Mouse (Mus musculus) heart, embryonic 15.5 days (tissue): Measurements from ENCODE around the gene Helz2. TPM values are rescaled to one million over a fixed set of nuclear protein-coding genes. Genes with fewer than 3 reads are reported as not detected.

Experiments
- ATAC-seq: fragments of 200-750 bp; cut with Nextera tagmentation; replicated peaks from 2 replicates; pipeline ENCODE4 v1.8.0; 2017; ENCODE audit warnings: low read depth, moderate TSS enrichment; ENCODE audit not compliant: insufficient number of reproducible peaks, insufficient read depth, low FRiP score
- H3K27ac ChIP-seq: fragments of 300-500 bp; sonication (generic); 2 replicates; pipeline ENCODE4 v1.5.1; 2015; ENCODE audit warnings: mild to moderate bottlenecking, inconsistent platforms
- H3K27me3 ChIP-seq: fragments of 300-500 bp; sonication (generic); 2 replicates; pipeline ENCODE4 v1.6.1; 2015; ENCODE audit warnings: inconsistent platforms
- H3K36me3 ChIP-seq: fragments of 300-500 bp; sonication (generic); 2 replicates; pipeline ENCODE4 v1.6.1; 2015; ENCODE audit warnings: mild to moderate bottlenecking, inconsistent platforms
- H3K4me1 ChIP-seq: fragments of 300-500 bp; sonication (generic); replicated peaks from 2 replicates; pipeline ENCODE4 v1.6.1; 2015; ENCODE audit warnings: inconsistent platforms
- H3K4me2 ChIP-seq: fragments of 300-500 bp; sonication (generic); 2 replicates; pipeline ENCODE4 v1.6.1; 2015; ENCODE audit warnings: inconsistent platforms, mild to moderate bottlenecking, moderate library complexity
- H3K4me3 ChIP-seq: fragments of 300-500 bp; sonication (generic); 2 replicates; pipeline ENCODE4 v1.5.1; 2015; ENCODE audit warnings: mild to moderate bottlenecking, inconsistent platforms
- H3K9ac ChIP-seq: fragments of 300-500 bp; sonication (generic); 2 replicates; pipeline ENCODE4 v1.6.1; 2015; ENCODE audit warnings: mild to moderate bottlenecking, inconsistent platforms
- H3K9me3 ChIP-seq: fragments of 300-500 bp; sonication (generic); replicated peaks from 2 replicates; pipeline ENCODE4 v1.6.1; 2016; ENCODE audit warnings: inconsistent platforms
- WGBS: fragments of 180-500 bp; shearing (Covaris S2); methylation state at CpG from one replicate; pipeline ENCODE4 v1.1.7; 2015; ENCODE audit warnings: mixed read lengths; 5-methylcytosine and 5-hydroxymethylcytosine counted together
- polyA plus RNA-seq: library from polyadenylated mRNA; unstranded; fragments of >200 nt; fragmentation: Nextera tagmentation; extraction: Ambion mirVana; gene quantifications from 2 replicates; pipeline ENCODE4 v1.2.1, GENCODE M21; 2015

The Helz2 gene
- polyA plus RNA-seq, 1 experiment from 2014 or later = 0.87 TPM

- 82% methylated on average over 2 of the region's 2 CpGs for WGBS
- ATAC-seq = no peak
Measured at GRCm38 (mm10) chr2:181272092-181272491, 30.3 kb upstream of the Helz2 start.

GRCm38 (mm10) chr2:181266839-181267238 lies 25.0 kb upstream of the Helz2 start:
- Histone ChIP-seq H3K4me2 (no peak overlapping the region), H3K9me3 (no peaks in the 10 kb centered on the region), H3K27ac (no peak overlapping the region), H3K9ac (no peak overlapping the region), H3K27me3 (no peaks in the 10 kb centered on the region), H3K4me3 (no peak overlapping the region), H3K4me1 (no peaks in the 10 kb centered on the region), H3K36me3 (peaks cover 70% of the 10 kb centered on the region)
- WGBS = 87% methylated on average over 2 of the region's 2 CpGs
- ATAC-seq = no peak

More at GRCm38 (mm10) chr2:181272092-181272491, 30.3 kb upstream of the Helz2 start:
- Histone ChIP-seq H3K9me3 (no peaks in the 10 kb centered on the region), H3K4me3 (no peak overlapping the region), H3K36me3 (peaks cover 43% of the 10 kb centered on the region), H3K4me1 (no peaks in the 10 kb centered on the region), H3K27ac (no peak overlapping the region), H3K9ac (no peak overlapping the region), H3K4me2 (no peak overlapping the region), H3K27me3 (no peaks in the 10 kb centered on the region)

- H3K36me3 ChIP-seq = peaks cover 46% of the 10 kb centered on the region
- no peak overlapping the region for H3K9ac ChIP-seq
- no peak overlapping the region for H3K4me2 ChIP-seq
- WGBS = 85% methylated on average over 1 of the region's 1 CpGs
- no peaks in the 10 kb centered on the region for H3K9me3 ChIP-seq
- ATAC-seq = no peak
- no peak overlapping the region for H3K4me3 ChIP-seq
- no peak overlapping the region for H3K27ac ChIP-seq
- no peaks in the 10 kb centered on the region for H3K4me1 ChIP-seq
- no peaks in the 10 kb centered on the region for H3K27me3 ChIP-seq
Measured at GRCm38 (mm10) chr2:181253248-181253647, 11.4 kb upstream of the Helz2 start.

GRCm38 (mm10) chr2:181251841-181252240 lies 10.0 kb upstream of the Helz2 start:
- WGBS = 73% methylated on average over 1 of the region's 1 CpGs
- Histone ChIP-seq H3K4me2 (no peak overlapping the region), H3K27ac (no peak overlapping the region), H3K4me3 (no peak overlapping the region), H3K4me1 (no peaks in the 10 kb centered on the region), H3K36me3 (peaks cover 41% of the 10 kb centered on the region), H3K27me3 (no peaks in the 10 kb centered on the region), H3K9ac (no peak overlapping the region), H3K9me3 (no peaks in the 10 kb centered on the region)
- no peak for ATAC-seq

GRCm38 (mm10) chr2:181249217-181249616 lies 7.4 kb upstream of the Helz2 start:
- no peak overlapping the region for H3K9ac ChIP-seq
- H3K27ac ChIP-seq = no peak overlapping the region
- H3K4me3 ChIP-seq = no peak overlapping the region
- no peaks in the 10 kb centered on the region for H3K9me3 ChIP-seq
- no peaks in the 10 kb centered on the region for H3K27me3 ChIP-seq
- no peak for ATAC-seq
- 82% methylated on average over 10 of the region's 10 CpGs for WGBS
- no peaks in the 10 kb centered on the region for H3K4me1 ChIP-seq
- H3K36me3 ChIP-seq = peaks cover 18% of the 10 kb centered on the region
- H3K4me2 ChIP-seq = no peak overlapping the region

GRCm38 (mm10) chr2:181245031-181245430 lies 3.2 kb upstream of the Helz2 start:
- no peaks in the 10 kb centered on the region for H3K9me3 ChIP-seq
- peaks cover 15% of the 10 kb centered on the region; the same call in 1 of the 2 replicates for H3K4me1 ChIP-seq
- H3K27ac ChIP-seq = no peak overlapping the region
- H3K27me3 ChIP-seq = no peaks in the 10 kb centered on the region
- no peak overlapping the region for H3K4me3 ChIP-seq
- no peak overlapping the region for H3K4me2 ChIP-seq
- ATAC-seq = no peak
- 39% methylated on average over 2 of the region's 2 CpGs for WGBS
- H3K36me3 ChIP-seq = no peaks in the 10 kb centered on the region
- no peak overlapping the region for H3K9ac ChIP-seq

- no peak for ATAC-seq
- no peaks in the 10 kb centered on the region for H3K36me3 ChIP-seq
- no peak overlapping the region for H3K4me3 ChIP-seq
- H3K27me3 ChIP-seq = no peaks in the 10 kb centered on the region
- H3K4me1 ChIP-seq = peaks cover 15% of the 10 kb centered on the region; the same call in 1 of the 2 replicates
- H3K4me2 ChIP-seq = peak overlapping the region; percentile 13; the same call in 1 of the 2 replicates
- H3K9me3 ChIP-seq = no peaks in the 10 kb centered on the region
- H3K9ac ChIP-seq = no peak overlapping the region
- WGBS = 32% methylated on average over 11 of the region's 11 CpGs
- H3K27ac ChIP-seq = no peak overlapping the region
Measured at GRCm38 (mm10) chr2:181243706-181244394, 2.0 kb upstream of the Helz2 start.

- no peak overlapping the region for H3K27ac ChIP-seq
- 70% methylated on average over 3 of the region's 3 CpGs for WGBS
Measured at GRCm38 (mm10) chr2:181242314-181242665, 463 bp upstream of the Helz2 start.

GRCm38 (mm10) chr2:181240806-181241440 lies 904 bp downstream of the Helz2 start:
- H3K4me2 ChIP-seq = peak overlapping the region; percentile 79
- peak overlapping the region; percentile 66 for H3K4me3 ChIP-seq
- 83% methylated on average over 13 of the region's 13 CpGs for WGBS
- H3K9ac ChIP-seq = no peak overlapping the region
- no peaks in the 10 kb centered on the region for H3K27me3 ChIP-seq
- peaks cover 15% of the 10 kb centered on the region; the same call in 1 of the 2 replicates for H3K4me1 ChIP-seq
- ATAC-seq = no peak
- H3K27ac ChIP-seq = no peak overlapping the region
- no peaks in the 10 kb centered on the region for H3K36me3 ChIP-seq
- no peaks in the 10 kb centered on the region for H3K9me3 ChIP-seq

More at GRCm38 (mm10) chr2:181242314-181242665, 463 bp upstream of the Helz2 start:
- Histone ChIP-seq H3K27me3 (no peaks in the 10 kb centered on the region), H3K36me3 (no peaks in the 10 kb centered on the region), H3K4me3 (peak overlapping the region; percentile 66), H3K9me3 (no peaks in the 10 kb centered on the region), H3K4me1 (peaks cover 15% of the 10 kb centered on the region; the same call in 1 of the 2 replicates), H3K4me2 (peak overlapping the region; percentile 79), H3K9ac (peak overlapping the region; percentile 64; the same call in 1 of the 2 replicates)
- ATAC-seq = no peak

GRCm38 (mm10) chr2:181239261-181239660 lies 2.6 kb downstream of the Helz2 start:
- WGBS = 90% methylated on average over 9 of the region's 9 CpGs
- Histone ChIP-seq H3K27me3 (no peaks in the 10 kb centered on the region), H3K4me1 (peaks cover 15% of the 10 kb centered on the region; the same call in 1 of the 2 replicates), H3K9ac (no peak overlapping the region), H3K4me2 (no peak overlapping the region), H3K27ac (no peak overlapping the region), H3K9me3 (no peaks in the 10 kb centered on the region), H3K36me3 (no peaks in the 10 kb centered on the region), H3K4me3 (no peak overlapping the region)
- no peak for ATAC-seq

- WGBS = 77% methylated on average over 2 of the region's 2 CpGs
- no peaks in the 10 kb centered on the region for H3K9me3 ChIP-seq
- peaks cover 14% of the 10 kb centered on the region; the same call in 1 of the 2 replicates for H3K4me1 ChIP-seq
- no peak for ATAC-seq
- H3K4me2 ChIP-seq = no peak overlapping the region
- H3K27me3 ChIP-seq = no peaks in the 10 kb centered on the region
- H3K9ac ChIP-seq = no peak overlapping the region
- H3K27ac ChIP-seq = no peak overlapping the region
- H3K4me3 ChIP-seq = no peak overlapping the region
- no peaks in the 10 kb centered on the region for H3K36me3 ChIP-seq
Measured at GRCm38 (mm10) chr2:181238861-181239260, 3.0 kb downstream of the Helz2 start.
